Mouse (Mus musculus) G1E (cell line): ENCODE measurements around the gene Tmc7.

Experiments
- CTCF ChIP-seq: IDR thresholded peaks from 2 replicates; pipeline ENCODE4 v1.5.1; 2012; ENCODE audit warnings: low read depth, low read length, inconsistent platforms, mixed read lengths
- POLR2AphosphoS5 ChIP-seq: IDR thresholded peaks from 2 replicates; pipeline ENCODE4 v1.6.1; 2012; ENCODE audit warnings: low read depth, low read length, inconsistent platforms; ENCODE audit not compliant: insufficient replicate concordance
- TAL1 ChIP-seq: conservative IDR thresholded peaks from 2 replicates; pipeline ENCODE4 v1.6.1; 2012; ENCODE audit warnings: low read depth, low read length, inconsistent platforms, mixed read lengths

- no peak for TF ChIP-seq CTCF
- no peak for TF ChIP-seq POLR2AphosphoS5
- no peak for TF ChIP-seq TAL1
Observed at GRCm38 (mm10) chr7:118488060-118488664, 96.4 kb downstream of the Tmc7 start.
